Mouse (Mus musculus) layer of hippocampus, postnatal 14 days (tissue): Measurements from ENCODE around the gene Spata46. TPM values are rescaled to one million over a fixed set of nuclear protein-coding genes. Genes with fewer than 3 reads are reported as not detected.
A peak's percentile ranks its signal among the peaks of the same experiment; 100 is the strongest.

Source experiments
- DNase-seq, 2 experiments: peaks; one replicate each; pipeline ENCODE4 v3.0.0; 2021 to 2022; ENCODE audit warnings: low spot score in 2 of 2, mixed read lengths in 1 of 2
- long read RNA-seq, 2 experiments: library from polyadenylated mRNA; stranded (forward); transcript quantifications; one replicate each; pipeline ENCODE4 v2.0.0; 2021
- total RNA-seq, 2 experiments: library from RNA; stranded (reverse); gene quantifications; 2 replicates each; pipeline ENCODE4 v1.2.3; 2021

Spata46 gene
- total RNA-seq: not detected
- long read RNA-seq, experiment 1, partial matches to known transcripts: 0 of 3 reads
- long read RNA-seq, experiment 1, other reads (novel, unspliced or antisense): 3 of 3 reads
- long read RNA-seq, experiment 2, partial matches to known transcripts: 0 of 5 reads
- long read RNA-seq, experiment 2, other reads (novel, unspliced or antisense): 5 of 5 reads

- DNase-seq: no peak
Observed at GRCm38 (mm10) chr1:170308503-170308902, at the start of gene Spata46. Gene Spata46, plus strand, starts transcription at chr1:170308803.

- DNase-seq: no peak
Observed at GRCm38 (mm10) chr1:170270281-170270680, 38.3 kb upstream of the Spata46 start.

DNA sequence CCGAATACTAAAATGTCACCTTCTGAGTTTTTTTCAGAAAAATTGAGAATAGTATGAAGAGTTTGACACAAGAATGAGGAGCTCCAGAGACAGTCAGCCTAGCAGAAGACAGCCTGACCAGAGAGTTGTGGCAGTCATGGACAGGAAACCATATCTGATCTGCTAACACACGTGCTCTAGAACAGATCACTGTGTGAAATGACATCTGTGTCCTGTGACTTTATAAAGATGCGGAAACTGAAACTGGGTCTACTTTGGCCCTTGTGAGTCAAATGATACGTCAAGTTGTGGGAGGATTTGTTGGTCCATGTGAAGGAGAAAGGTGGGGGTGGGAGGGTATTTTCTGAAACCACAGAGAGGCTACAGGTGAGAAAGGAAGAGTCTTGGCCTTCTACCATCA is 37.9 kb upstream of the Spata46 start:
- no peak for DNase-seq

- DNase-seq: no peak
Observed at GRCm38 (mm10) chr1:170273252-170273651, 35.4 kb upstream of the Spata46 start.

GRCm38 (mm10) chr1:170277016-170277415 is 31.6 kb upstream of the Spata46 start, which contains the start of gene Sh2d1b1:
Gene Sh2d1b1, plus strand, starts transcription at chr1:170277320.
- DNase-seq: no peak

DNA sequence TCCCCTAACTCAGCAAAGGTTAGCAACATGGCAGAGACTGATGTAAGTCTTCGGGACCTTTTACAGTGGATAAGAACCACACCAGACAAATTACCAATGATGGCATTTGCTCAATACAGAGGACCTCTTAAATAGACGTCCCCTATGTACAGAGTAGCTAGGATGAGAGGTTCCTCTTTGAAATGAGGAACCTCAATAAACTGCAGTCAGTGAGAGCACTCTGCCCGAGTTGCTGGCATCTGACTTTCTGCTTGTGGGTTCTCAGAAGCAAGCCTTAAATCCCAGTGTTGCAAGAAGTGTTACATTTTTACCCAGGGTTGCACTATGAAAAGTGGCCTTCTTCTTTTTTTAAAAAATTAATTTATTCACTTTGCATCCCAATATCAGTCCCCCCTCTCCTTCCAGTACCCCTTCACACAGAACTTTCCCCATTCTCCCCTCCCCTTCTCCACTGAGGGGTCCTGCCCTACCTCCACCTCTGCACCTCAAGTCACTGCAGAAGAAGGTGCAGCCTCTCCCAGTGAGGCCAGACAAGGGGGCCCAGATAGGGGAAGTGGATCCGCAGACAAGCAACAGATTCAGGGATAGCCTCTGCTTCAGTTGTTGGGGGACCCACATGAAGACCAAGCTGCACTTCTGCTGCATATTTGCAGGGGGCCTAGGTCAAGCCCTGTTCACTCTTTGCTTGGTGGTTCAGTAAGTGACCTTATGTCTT is 26.0 kb upstream of the Spata46 start:
- no peak for DNase-seq

DNA sequence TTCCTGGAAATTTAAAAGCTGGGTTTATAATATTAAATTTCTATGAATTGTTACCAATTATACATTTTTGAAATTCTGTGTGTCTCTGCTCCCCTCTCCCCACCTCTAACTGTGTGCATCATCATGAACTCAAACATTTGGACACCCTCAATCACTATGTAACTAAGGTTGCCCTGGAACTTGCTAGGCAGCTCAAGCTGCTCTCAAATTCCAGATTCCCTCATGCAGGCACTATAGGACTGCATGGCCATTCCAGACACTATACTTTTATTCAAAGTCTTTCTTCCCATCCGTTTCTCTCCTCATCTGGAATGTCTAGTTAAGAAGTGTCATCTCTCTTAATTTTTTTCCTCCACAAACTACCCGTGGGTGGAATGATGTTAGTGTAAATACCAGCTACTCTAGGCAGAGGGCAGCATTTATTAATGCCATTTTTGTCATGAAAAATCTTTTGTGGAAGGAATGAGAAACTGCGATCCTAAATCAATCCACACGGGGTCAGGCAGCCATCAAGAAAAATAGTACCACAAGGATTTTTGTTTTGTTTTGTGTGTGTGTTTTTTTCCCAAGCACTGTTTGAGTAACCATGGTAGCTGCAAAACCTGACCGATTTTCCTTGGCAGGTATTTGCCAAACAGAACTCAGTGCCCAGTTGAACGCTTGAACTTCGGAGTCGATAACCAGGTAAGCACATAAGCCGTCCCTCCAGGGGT is 16.2 kb upstream of the Spata46 start:
- DNase-seq: peak; percentile 69 to 87

- DNase-seq: no peak
Observed at GRCm38 (mm10) chr1:170293257-170293656, 15.3 kb upstream of the Spata46 start.

- DNase-seq: no peak
Observed at GRCm38 (mm10) chr1:170294786-170295570, 13.6 kb upstream of the Spata46 start.

DNA sequence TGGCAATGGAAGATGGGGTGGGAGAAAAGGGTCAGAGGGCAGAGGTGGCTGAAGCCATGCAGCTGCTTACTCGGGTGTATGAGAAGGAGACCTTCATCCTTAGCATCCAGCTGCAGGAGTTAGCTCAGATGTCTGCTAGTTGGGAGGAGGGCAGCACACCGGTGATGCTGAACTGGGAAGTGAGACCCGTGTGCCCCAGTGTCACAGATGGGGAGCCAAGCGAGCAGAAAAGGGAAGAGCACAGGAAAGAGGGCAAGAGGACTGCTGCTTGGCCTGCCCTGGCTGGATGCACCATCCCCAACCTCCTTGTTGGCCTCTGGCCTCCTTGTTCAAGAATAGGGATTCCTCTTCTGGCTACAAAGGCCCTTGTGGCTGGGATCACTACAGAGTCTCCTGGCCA is 9.1 kb upstream of the Spata46 start:
- no peak for DNase-seq

- DNase-seq: no peak
Observed at GRCm38 (mm10) chr1:170301686-170302085, 6.9 kb upstream of the Spata46 start.

- no peak for DNase-seq
Observed at GRCm38 (mm10) chr1:170302456-170302855, 6.1 kb upstream of the Spata46 start.

DNA sequence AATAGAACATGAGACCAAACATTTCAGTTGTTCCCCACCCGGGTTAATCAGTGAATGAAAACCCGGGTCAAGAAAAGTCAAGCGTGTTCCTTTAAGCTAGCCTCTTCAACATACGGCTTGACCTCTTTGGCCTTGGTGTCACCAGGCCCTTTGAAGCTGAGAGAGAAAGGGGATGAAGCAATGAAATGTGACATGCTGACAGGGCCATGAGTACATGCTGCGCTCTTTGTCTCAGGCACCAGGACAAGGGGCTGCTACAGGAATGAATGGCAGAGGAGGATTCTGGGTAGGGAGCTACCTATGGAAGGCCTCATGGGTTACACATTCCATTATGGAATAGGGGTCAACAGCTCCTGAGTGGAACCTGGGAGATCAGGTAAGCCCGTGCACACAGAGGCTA is 5.5 kb upstream of the Spata46 start:
- no peak for DNase-seq

GRCm38 (mm10) chr1:170305002-170305401 is 3.6 kb upstream of the Spata46 start:
- no peak for DNase-seq

DNA sequence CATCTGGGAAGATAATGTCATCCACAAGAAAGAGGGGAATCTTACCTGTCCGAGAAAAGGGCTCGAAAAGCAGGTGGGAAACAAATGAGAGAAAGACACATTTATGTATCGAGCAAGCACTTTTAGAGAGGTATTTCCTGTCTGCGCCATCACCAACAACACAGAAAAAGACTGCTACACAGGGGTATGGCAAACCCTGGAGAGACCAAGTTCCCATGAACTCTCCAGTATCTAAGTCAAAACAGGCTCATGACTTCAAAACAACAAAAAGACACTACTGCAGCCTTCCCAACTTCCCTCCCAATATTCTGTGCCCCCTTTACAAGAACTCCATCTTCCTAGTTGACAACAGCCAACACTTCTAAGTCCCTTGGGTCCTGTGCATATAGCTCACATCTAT is 2.4 kb upstream of the Spata46 start, which contains the start of gene Gm7694:
TSS of gene Gm7694 (minus strand) at position 101 of the 400 bp plus-strand sequence.
- DNase-seq: no peak

- no peak for DNase-seq
Observed at GRCm38 (mm10) chr1:170311431-170311830, 2.8 kb downstream of the Spata46 start.

DNA sequence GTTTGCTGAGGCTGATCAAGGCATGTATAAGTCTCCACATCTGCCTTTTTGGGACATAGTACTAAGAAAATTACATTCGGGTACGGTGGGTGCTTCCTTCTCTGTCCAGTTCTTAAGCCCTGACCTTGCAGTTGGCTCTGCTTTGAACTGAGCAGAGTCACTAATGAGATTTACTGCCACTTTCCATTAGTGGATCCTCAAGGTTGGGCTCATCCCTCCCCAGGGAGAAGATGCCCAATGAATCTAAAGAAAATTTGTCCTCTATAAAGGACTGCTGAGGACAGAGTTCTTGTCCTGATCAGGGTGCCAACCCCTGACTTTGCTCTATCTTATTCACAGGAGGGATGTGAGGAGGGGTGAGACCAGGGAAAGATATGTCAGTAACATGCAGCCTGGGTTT is 13.4 kb downstream of the Spata46 start:
- DNase-seq: no peak

GRCm38 (mm10) chr1:170323001-170323400 is 14.4 kb downstream of the Spata46 start:
- DNase-seq: no peak

GRCm38 (mm10) chr1:170324312-170324711 is 15.7 kb downstream of the Spata46 start:
- no peak for DNase-seq

GRCm38 (mm10) chr1:170325277-170325676 is 16.7 kb downstream of the Spata46 start:
- DNase-seq: no peak

- DNase-seq: no peak
Observed at GRCm38 (mm10) chr1:170331926-170332325, 23.3 kb downstream of the Spata46 start.
